Mouse (Mus musculus): ENCODE data around the gene Magix. TPM values are rescaled to one million over a fixed set of nuclear protein-coding genes. Genes with fewer than 3 reads are reported as not detected.

The Magix gene
- polyA plus RNA-seq, 1 experiment = 2.2 TPM

- DNase-seq = peak; percentile 24 to 63
- WGBS = 28% methylated on average over 2 of the region's 2 CpGs
- H3K27me3 ChIP-seq (ENCODE audit: control insufficient read depth, insufficient read depth, low read length) = no peaks in the 10 kb centered on the region
- H3K27ac ChIP-seq (ENCODE audit: insufficient read depth, low read length) = no peak overlapping the region; the same call in 1 of the 2 replicates
- H3K4me3 ChIP-seq (replicated peaks; ENCODE audit: insufficient read depth, low read depth, low read length) = no peak overlapping the region
- H3K4me1 ChIP-seq (ENCODE audit: control insufficient read depth, insufficient read depth, low read length) = peaks cover 5% of the 10 kb centered on the region
- TF ChIP-seq POLR2A (IDR thresholded peaks at IDR 0.05; ENCODE audit: borderline replicate concordance, insufficient read depth, low read length) = no peak
- TF ChIP-seq CTCF (IDR thresholded peaks at IDR 0.05; ENCODE audit: borderline replicate concordance, insufficient read depth, low read depth, low read length) = no peak
These were observed 7.3 kb upstream of the Magix start for GRCm38 (mm10) chrX:7688321-7688720.

- Histone ChIP-seq H3K27me3 (ENCODE audit: control insufficient read depth, insufficient read depth, low read length) (no peaks in the 10 kb centered on the region), H3K27ac (ENCODE audit: insufficient read depth, low read length) (no peak overlapping the region), H3K4me1 (ENCODE audit: control insufficient read depth, insufficient read depth, low read length) (peaks cover 5% of the 10 kb centered on the region; the same call in 1 of the 2 replicates), H3K4me3 (replicated peaks; ENCODE audit: insufficient read depth, low read depth, low read length) (peak overlapping the region; percentile 47)
- WGBS = 15% methylated on average over 12 of the region's 12 CpGs
- DNase-seq = no peak
- TF ChIP-seq POLR2A (IDR thresholded peaks at IDR 0.05; ENCODE audit: borderline replicate concordance, insufficient read depth, low read length) (no peak), CTCF (IDR thresholded peaks at IDR 0.05; ENCODE audit: borderline replicate concordance, insufficient read depth, low read depth, low read length) (no peak)
These were observed 1.0 kb downstream of the Magix start for GRCm38 (mm10) chrX:7680057-7680412.

- peak; percentile 88 to 90 for DNase-seq
- Histone ChIP-seq H3K4me3 (replicated peaks; ENCODE audit: insufficient read depth, low read depth, low read length) (peak overlapping the region; percentile 53), H3K4me1 (ENCODE audit: control insufficient read depth, insufficient read depth, low read length) (peaks cover 6% of the 10 kb centered on the region), H3K27ac (ENCODE audit: insufficient read depth, low read length) (no peak overlapping the region), H3K27me3 (ENCODE audit: control insufficient read depth, insufficient read depth, low read length) (no peaks in the 10 kb centered on the region)
- TF ChIP-seq CTCF (IDR thresholded peaks at IDR 0.05; ENCODE audit: borderline replicate concordance, insufficient read depth, low read depth, low read length) (peak; percentile 57; the same call in 1 of the 2 replicates), POLR2A (IDR thresholded peaks at IDR 0.05; ENCODE audit: borderline replicate concordance, insufficient read depth, low read length) (no peak)
- WGBS = 13% methylated on average over 27 of the region's 27 CpGs
These were observed 1.5 kb downstream of the Magix start for GRCm38 (mm10) chrX:7679405-7680056.

DNA sequence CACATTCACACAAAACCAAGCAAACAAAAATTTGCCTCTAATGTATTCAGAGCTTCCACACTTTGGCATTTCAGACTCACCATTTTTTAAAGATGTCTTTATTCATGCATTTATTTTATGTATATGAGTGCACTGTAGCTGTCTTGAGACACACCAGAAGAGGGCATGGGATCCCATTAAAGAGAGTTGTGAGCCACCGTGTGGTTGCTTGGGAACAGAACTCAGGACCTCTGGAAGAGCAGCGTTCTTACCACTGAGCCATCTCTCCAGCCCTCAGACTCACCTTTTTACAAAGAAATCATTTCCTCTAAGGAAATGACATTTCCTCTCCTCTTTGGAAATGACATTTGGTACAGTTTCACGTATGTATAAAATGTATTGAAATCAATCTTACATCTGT lies 2.1 kb downstream of the Magix start:
- H3K27ac ChIP-seq (ENCODE audit: insufficient read depth, low read length) = no peak overlapping the region
- peaks cover 8% of the 10 kb centered on the region for H3K4me1 ChIP-seq (ENCODE audit: control insufficient read depth, insufficient read depth, low read length)
- TF ChIP-seq POLR2A (IDR thresholded peaks at IDR 0.05; ENCODE audit: borderline replicate concordance, insufficient read depth, low read length) (no peak), CTCF (IDR thresholded peaks at IDR 0.05; ENCODE audit: borderline replicate concordance, insufficient read depth, low read depth, low read length) (no peak)
- no peaks in the 10 kb centered on the region for H3K27me3 ChIP-seq (ENCODE audit: control insufficient read depth, insufficient read depth, low read length)
- no peak for DNase-seq
- no peak overlapping the region for H3K4me3 ChIP-seq (replicated peaks; ENCODE audit: insufficient read depth, low read depth, low read length)
- WGBS = 44% methylated on average over 3 of the region's 3 CpGs

DNA sequence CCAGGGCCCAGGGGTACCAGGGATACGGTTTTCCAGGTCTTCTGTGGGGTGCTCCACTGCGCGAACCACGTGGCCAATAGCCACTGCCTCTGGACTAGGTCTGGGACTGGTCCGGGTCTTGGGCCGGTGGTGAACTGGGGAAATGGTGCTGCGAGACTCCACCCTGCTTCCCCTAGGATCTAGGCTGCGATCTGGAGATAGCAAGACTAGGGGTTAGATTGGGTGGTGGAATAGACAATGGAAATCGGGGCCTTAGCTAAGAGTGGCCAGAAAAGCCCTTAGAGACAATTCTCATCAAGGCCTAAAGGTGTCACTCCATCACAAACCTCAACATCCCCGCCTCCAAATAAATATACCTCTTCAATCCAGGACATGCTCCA lies 6.1 kb downstream of the Magix start:
- 22% methylated on average over 10 of the region's 10 CpGs for WGBS
- H3K4me1 ChIP-seq (ENCODE audit: control insufficient read depth, insufficient read depth, low read length) = peaks cover 3% of the 10 kb centered on the region; the same call in 1 of the 2 replicates
- DNase-seq = peak in 1 of 2 experiments; percentile 23
- H3K27me3 ChIP-seq (ENCODE audit: control insufficient read depth, insufficient read depth, low read length) = no peaks in the 10 kb centered on the region
- no peak for TF ChIP-seq POLR2A (IDR thresholded peaks at IDR 0.05; ENCODE audit: borderline replicate concordance, insufficient read depth, low read length)
- no peak for TF ChIP-seq CTCF (IDR thresholded peaks at IDR 0.05; ENCODE audit: borderline replicate concordance, insufficient read depth, low read depth, low read length)
- no peak overlapping the region for H3K27ac ChIP-seq (ENCODE audit: insufficient read depth, low read length)
- peak overlapping the region; percentile 46 for H3K4me3 ChIP-seq (replicated peaks; ENCODE audit: insufficient read depth, low read depth, low read length)

GRCm38 (mm10) chrX:7674284-7675000 lies 6.6 kb downstream of the Magix start:
- 40% methylated on average over 28 of the region's 28 CpGs for WGBS
- TF ChIP-seq POLR2A (IDR thresholded peaks at IDR 0.05; ENCODE audit: borderline replicate concordance, insufficient read depth, low read length) (no peak), CTCF (IDR thresholded peaks at IDR 0.05; ENCODE audit: borderline replicate concordance, insufficient read depth, low read depth, low read length) (no peak)
- Histone ChIP-seq H3K4me3 (replicated peaks; ENCODE audit: insufficient read depth, low read depth, low read length) (peak overlapping the region; percentile 46), H3K27me3 (ENCODE audit: control insufficient read depth, insufficient read depth, low read length) (no peaks in the 10 kb centered on the region), H3K27ac (ENCODE audit: insufficient read depth, low read length) (no peak overlapping the region), H3K4me1 (ENCODE audit: control insufficient read depth, insufficient read depth, low read length) (peaks cover 3% of the 10 kb centered on the region; the same call in 1 of the 2 replicates)
- no peak for DNase-seq

DNA sequence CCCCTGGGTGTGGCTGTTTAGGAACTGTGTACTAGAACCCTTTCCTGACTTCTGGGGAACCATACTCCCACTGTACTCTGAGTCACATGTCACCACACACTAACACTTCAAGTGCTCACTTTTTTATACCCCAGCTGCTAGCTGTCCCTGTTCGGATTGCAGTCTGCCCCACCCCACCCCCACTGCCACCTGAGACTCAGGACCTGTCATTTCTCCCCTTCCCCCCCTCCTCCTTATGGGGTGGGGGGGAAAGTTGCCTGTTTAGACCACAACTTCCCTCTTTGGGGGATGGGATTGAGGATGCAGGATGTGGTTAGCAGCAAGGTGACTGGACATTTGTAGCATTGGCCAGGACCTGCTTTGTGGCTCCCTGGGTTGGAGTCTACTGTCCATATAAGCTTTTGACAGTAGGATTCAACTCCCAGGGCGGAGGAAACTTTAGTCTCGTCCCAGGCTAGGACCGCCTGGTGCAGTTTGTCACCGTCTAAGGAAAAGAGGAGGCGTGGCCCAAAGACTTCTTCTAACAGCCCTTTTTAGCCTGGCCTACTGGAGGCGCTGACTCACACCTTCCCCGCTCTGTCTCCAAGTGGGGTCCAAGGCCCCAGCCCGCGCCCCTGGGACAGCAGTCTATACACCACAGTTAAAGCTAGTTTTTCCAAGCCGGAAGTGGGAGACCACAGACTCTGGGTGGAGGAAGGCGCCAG lies 7.3 kb downstream of the Magix start:
- Histone ChIP-seq H3K27me3 (ENCODE audit: control insufficient read depth, insufficient read depth, low read length) (no peaks in the 10 kb centered on the region), H3K4me1 (ENCODE audit: control insufficient read depth, insufficient read depth, low read length) (peaks cover 3% of the 10 kb centered on the region; the same call in 1 of the 2 replicates), H3K27ac (ENCODE audit: insufficient read depth, low read length) (no peak overlapping the region), H3K4me3 (replicated peaks; ENCODE audit: insufficient read depth, low read depth, low read length) (no peak overlapping the region)
- DNase-seq = no peak
- no peak for TF ChIP-seq CTCF (IDR thresholded peaks at IDR 0.05; ENCODE audit: borderline replicate concordance, insufficient read depth, low read depth, low read length)
- 76% methylated on average over 12 of the region's 12 CpGs for WGBS
